Mouse (Mus musculus) left cerebral cortex, postnatal 4 days (tissue): ENCODE measurements around the gene Jund. TPM values are rescaled to one million over a fixed set of nuclear protein-coding genes. Genes with fewer than 3 reads are reported as not detected.

Experiments
- total RNA-seq, 2 experiments: library from RNA; stranded (reverse); gene quantifications; 2 replicates each; pipeline ENCODE4 v1.2.3; 2021

Gene Jund
- total RNA-seq, 2 experiments from 2014 or later = 146 to 158 TPM

Other genes starting within 250 kb of the Jund start
- 10 to 100 TPM; 26.3 to 28.7 TPM for gene Klhl26, start 222.0 kb upstream of the Jund start, total RNA-seq
- gene Tmem59l, start 211.6 kb upstream of the Jund start, total RNA-seq = 10 to 100 TPM; 65.7 to 80.3 TPM
- 10 to 100 TPM; 22.3 to 32.3 TPM for gene Crlf1, start 205.8 kb upstream of the Jund start, total RNA-seq
- gene Rex1bd, start 192.2 kb upstream of the Jund start, total RNA-seq = 100 to 1,000 TPM; 109 to 116 TPM
- 1,000 to 10,000 TPM; 1,115 to 1,131 TPM for gene Uba52, start 188.1 kb upstream of the Jund start, total RNA-seq
- 100 to 1,000 TPM; 311 to 344 TPM for gene Fkbp8, start 171.2 kb upstream of the Jund start, total RNA-seq
- gene Kxd1, start 171.0 kb upstream of the Jund start, total RNA-seq = 10 to 100 TPM; 31.9 to 33.0 TPM
- gene Ell, start 159.5 kb upstream of the Jund start, total RNA-seq = 10 to 100 TPM; 17.7 to 20.0 TPM
- 10 to 100 TPM; 87.9 to 88.5 TPM for gene Isyna1, start 104.6 kb upstream of the Jund start, total RNA-seq
- 100 to 1,000 TPM; 156 to 193 TPM for gene Ssbp4, start 90.1 kb upstream of the Jund start, total RNA-seq
- 1 to 10 TPM; 1.1 to 1.3 TPM for gene Lrrc25, start 82.8 kb upstream of the Jund start, total RNA-seq
- gene Gdf15, start 66.5 kb upstream of the Jund start, total RNA-seq = not detected
- 10 to 100 TPM; 29.7 to 30.5 TPM for gene Pgpep1, start 38.6 kb upstream of the Jund start, total RNA-seq
- 10 to 100 TPM; 85.2 to 93.7 TPM for gene Lsm4, start 25.7 kb upstream of the Jund start, total RNA-seq
- gene Iqcn, start 4.5 kb downstream of the Jund start, total RNA-seq = under 1 TPM; 0.40 to 0.50 TPM
- gene Gm3336, start 19.6 kb downstream of the Jund start, total RNA-seq = not detected
- under 1 TPM; 0.56 to 0.66 TPM for gene Pde4c, start 24.8 kb downstream of the Jund start, total RNA-seq
- 100 to 1,000 TPM; 414 to 476 TPM for gene Rab3a, start 55.7 kb downstream of the Jund start, total RNA-seq
- 10 to 100 TPM; 31.7 to 32.6 TPM for gene Mpv17l2, start 62.0 kb downstream of the Jund start, total RNA-seq
- 100 to 1,000 TPM; 187 to 198 TPM for gene Pik3r2, start 77.8 kb downstream of the Jund start, total RNA-seq
- gene Mast3, start 106.1 kb downstream of the Jund start, total RNA-seq = 10 to 100 TPM; 78.2 to 86.3 TPM
- gene Il12rb1, start 109.5 kb downstream of the Jund start, total RNA-seq = under 1 TPM; 0.20 to 0.22 TPM
- 10 to 100 TPM; 13.0 to 14.9 TPM for gene Arrdc2, start 140.8 kb downstream of the Jund start, total RNA-seq
- 10 to 100 TPM; 29.6 to 48.2 TPM for gene Kcnn1, start 164.3 kb downstream of the Jund start, total RNA-seq
- gene Ccdc124, start 175.0 kb downstream of the Jund start, total RNA-seq = 10 to 100 TPM; 86.2 to 89.3 TPM
- 1 to 10 TPM; 4.4 to 4.5 TPM for gene Slc5a5, start 193.8 kb downstream of the Jund start, total RNA-seq
- 1,000 to 10,000 TPM in 1 of 2 experiments, 100 to 1,000 TPM in 1; 955 to 1,024 TPM for gene Rpl18a, start 198.5 kb downstream of the Jund start, total RNA-seq
- gene Map1s, start 207.0 kb downstream of the Jund start, total RNA-seq = 10 to 100 TPM; 79.8 to 84.0 TPM